Mouse (Mus musculus) CH12.LX (cell line): Measurements from ENCODE around the gene Olfr1337.

Experiments
- CTCF ChIP-seq, 2 experiments: IDR thresholded peaks in 1 of 2; conservative IDR thresholded peaks in 1 of 2; 2 replicates each; pipeline ENCODE4 v1.5.1; 2011 to 2012; ENCODE audit warnings: low read depth in 2 of 2, low read length in 2 of 2, improper control_type of control experiment in 1 of 2, inconsistent platforms in 1 of 2, mild to moderate bottlenecking in 1 of 2, moderate library complexity in 1 of 2
- MAFK ChIP-seq: IDR thresholded peaks from 2 replicates; pipeline ENCODE4 v1.6.1; 2011; ENCODE audit warnings: low read length, improper control_type of control experiment; ENCODE audit not compliant: insufficient replicate concordance
- MAX ChIP-seq: IDR thresholded peaks from 2 replicates; pipeline ENCODE4 v1.6.1; 2011; ENCODE audit warnings: low read length, improper control_type of control experiment
- POLR2A ChIP-seq: IDR thresholded peaks from 2 replicates; pipeline ENCODE4 v1.6.1; 2011; ENCODE audit warnings: low read depth, mild to moderate bottlenecking, improper control_type of control experiment, low read length
- SIN3A ChIP-seq: IDR thresholded peaks from 2 replicates; pipeline ENCODE4 v1.6.1; 2012; ENCODE audit warnings: low read length, improper control_type of control experiment, inconsistent platforms
- UBTF ChIP-seq: IDR thresholded peaks from 2 replicates; pipeline ENCODE4 v1.6.1; 2012; ENCODE audit warnings: low read depth, mild to moderate bottlenecking, inconsistent platforms, low read length, improper control_type of control experiment, moderate library complexity
- ZKSCAN1 ChIP-seq: IDR thresholded peaks from 2 replicates; pipeline ENCODE4 v1.6.1; 2012; ENCODE audit warnings: low read depth, inconsistent platforms, low read length, improper control_type of control experiment, borderline replicate concordance

DNA sequence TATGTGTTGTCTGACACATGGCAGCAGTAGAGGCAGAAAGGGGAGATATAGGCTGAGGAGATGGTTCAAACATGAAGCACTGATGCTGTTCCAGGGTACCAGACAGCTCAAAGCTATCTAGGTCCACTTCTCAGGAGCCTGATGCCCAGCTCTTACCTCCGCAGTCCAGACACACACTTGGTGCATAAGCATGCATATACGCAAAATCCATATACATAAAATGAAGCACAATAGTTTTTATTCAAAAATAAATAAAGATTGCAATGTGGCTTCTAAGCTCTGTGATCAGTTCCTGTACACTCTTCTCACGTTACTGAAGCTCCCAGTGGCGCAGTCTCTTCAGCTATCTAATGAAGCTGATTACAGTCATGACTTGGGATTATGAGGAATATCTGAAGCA is 27.5 kb upstream of the Olfr1337 start, which contains the start of gene Olfr1335:
- no peak for TF ChIP-seq UBTF
- no peak for TF ChIP-seq POLR2A
- TF ChIP-seq MAFK = no peak
- TF ChIP-seq SIN3A = no peak
- TF ChIP-seq MAX = no peak
- no peak for TF ChIP-seq ZKSCAN1
- no peak for TF ChIP-seq CTCF (conservative IDR thresholded peaks at IDR 0.05 in 1 of 2, IDR thresholded peaks at IDR 0.05 in 1 of 2; ENCODE audit: low read depth in 2 of 2, low read length in 2 of 2)
